Mouse (Mus musculus) spleen, adult 12 weeks (tissue): Measurements from ENCODE around the gene Atf1.
A peak's percentile ranks its signal among the peaks of the same experiment; 100 is the strongest.

ENCODE experiments used
- DNase-seq: peaks from one replicate; pipeline ENCODE4 v3.0.0; 2022; ENCODE audit warnings: low spot score

The Atf1 gene

GRCm38 (mm10) chr15:100227663-100228534, at the start of gene Atf1:
Atf1 (plus strand) TSS chr15:100227819.
- peak; percentile 60 for DNase-seq

GRCm38 (mm10) chr15:100178487-100178886, 49.1 kb upstream of the Atf1 start:
- DNase-seq, result no peak

- no peak for DNase-seq
These were observed 47.9 kb upstream of the Atf1 start for GRCm38 (mm10) chr15:100179685-100180084.

- DNase-seq, result no peak
These were observed 47.4 kb upstream of the Atf1 start for GRCm38 (mm10) chr15:100180221-100180620.

- no peak for DNase-seq
These were observed 45.8 kb upstream of the Atf1 start for GRCm38 (mm10) chr15:100181841-100182240.

GRCm38 (mm10) chr15:100182526-100183280, 44.9 kb upstream of the Atf1 start:
- DNase-seq, result no peak

GRCm38 (mm10) chr15:100183510-100183909, 44.1 kb upstream of the Atf1 start:
- no peak for DNase-seq

GRCm38 (mm10) chr15:100184821-100185496, 42.7 kb upstream of the Atf1 start:
- DNase-seq, result no peak

- no peak for DNase-seq
These were observed 41.4 kb upstream of the Atf1 start for GRCm38 (mm10) chr15:100186234-100186633.

- DNase-seq, result no peak
These were observed 40.5 kb upstream of the Atf1 start for GRCm38 (mm10) chr15:100186882-100187672.

GRCm38 (mm10) chr15:100188542-100188941, 39.1 kb upstream of the Atf1 start:
- no peak for DNase-seq

- DNase-seq, result no peak
These were observed 38.6 kb upstream of the Atf1 start for GRCm38 (mm10) chr15:100188962-100189404.

- no peak for DNase-seq
These were observed 37.5 kb upstream of the Atf1 start for GRCm38 (mm10) chr15:100190083-100190482.

- no peak for DNase-seq
These were observed 28.5 kb upstream of the Atf1 start for GRCm38 (mm10) chr15:100198983-100199745.

GRCm38 (mm10) chr15:100199790-100200189, 27.8 kb upstream of the Atf1 start:
- DNase-seq, result no peak

GRCm38 (mm10) chr15:100201806-100202205, 25.8 kb upstream of the Atf1 start:
- DNase-seq, result no peak

GRCm38 (mm10) chr15:100202431-100203015, 25.1 kb upstream of the Atf1 start:
- no peak for DNase-seq

GRCm38 (mm10) chr15:100204574-100204973, 23.0 kb upstream of the Atf1 start:
- no peak for DNase-seq

- no peak for DNase-seq
These were observed 17.6 kb upstream of the Atf1 start for GRCm38 (mm10) chr15:100210013-100210412.

- no peak for DNase-seq
These were observed 14.3 kb upstream of the Atf1 start for GRCm38 (mm10) chr15:100213339-100213738.
